Mouse (Mus musculus) neural tube, embryonic 14.5 days (tissue): Measurements from ENCODE around the gene Ggact. TPM values are rescaled to one million over a fixed set of nuclear protein-coding genes. Genes with fewer than 3 reads are reported as not detected.

Source experiments
- ATAC-seq: fragments of 200-750 bp; cut with Nextera tagmentation; 2 replicates; pipeline ENCODE4 v1.8.0; 2017; ENCODE audit warnings: low read depth, mild to moderate bottlenecking, moderate TSS enrichment, moderate library complexity
- H3K27ac ChIP-seq: fragments of 300-500 bp; sonication (generic); 2 replicates; pipeline ENCODE4 v1.5.1; 2014; ENCODE audit warnings: low read depth, mild to moderate bottlenecking, control low read depth, low read length, moderate library complexity, mixed read lengths
- H3K27me3 ChIP-seq: fragments of 300-500 bp; sonication (generic); 2 replicates; pipeline ENCODE4 v1.6.1; 2014; ENCODE audit warnings: low read length; ENCODE audit not compliant: control insufficient read depth, insufficient read depth
- H3K36me3 ChIP-seq: fragments of 300-500 bp; sonication (generic); 2 replicates; pipeline ENCODE4 v1.6.1; 2014; ENCODE audit warnings: low read length, mixed read lengths; ENCODE audit not compliant: control insufficient read depth, insufficient read depth
- H3K4me1 ChIP-seq: fragments of 300-500 bp; sonication (generic); 2 replicates; pipeline ENCODE4 v1.6.1; 2014; ENCODE audit warnings: low read length; ENCODE audit not compliant: control insufficient read depth, insufficient read depth
- H3K4me2 ChIP-seq: fragments of 300-500 bp; sonication (generic); 2 replicates; pipeline ENCODE4 v1.6.1; 2014; ENCODE audit warnings: mild to moderate bottlenecking, low read depth, low read length, control low read depth
- H3K4me3 ChIP-seq: fragments of 300-500 bp; sonication (generic); 2 replicates; pipeline ENCODE4 v1.5.1; 2014; ENCODE audit warnings: low read depth, low read length, control low read depth, mixed read lengths
- H3K9ac ChIP-seq: fragments of 300-500 bp; sonication (generic); replicated peaks from 2 replicates; pipeline ENCODE4 v1.6.1; 2014; ENCODE audit warnings: low read depth, mild to moderate bottlenecking, control low read depth, low read length, mixed read lengths
- H3K9me3 ChIP-seq: fragments of 300-500 bp; sonication (generic); 2 replicates; pipeline ENCODE4 v1.6.1; 2016; ENCODE audit warnings: low read length; ENCODE audit not compliant: control insufficient read depth
- WGBS: fragments of 180-500 bp; shearing (Covaris S2); extraction: QIAGEN DNeasy Blood & Tissue Kit; methylation state at CpG from one replicate; pipeline ENCODE4 v1.1.7; 2014; 5-methylcytosine and 5-hydroxymethylcytosine counted together
- polyA plus RNA-seq: library from polyadenylated mRNA; unstranded; fragments of >200 nt; fragmentation: Nextera tagmentation; extraction: Ambion mirVana; gene quantifications from 2 replicates; pipeline ENCODE4 v1.2.1, GENCODE M21; 2014

The Ggact gene
- polyA plus RNA-seq, 1 experiment from 2014 or later, result 8.2 TPM

GRCm38 (mm10) chr14:122834753-122835152, 78.8 kb downstream of the Ggact start:
- Histone ChIP-seq H3K4me1 (peaks cover 5% of the 10 kb centered on the region; the same call in 1 of the 2 replicates), H3K9me3 (no peaks in the 10 kb centered on the region), H3K36me3 (no peaks in the 10 kb centered on the region), H3K27ac (no peak overlapping the region), H3K4me2 (no peak overlapping the region), H3K9ac (no peak overlapping the region), H3K4me3 (no peak overlapping the region), H3K27me3 (no peaks in the 10 kb centered on the region)
- WGBS, result 85% methylated on average over 1 of the region's 1 CpGs
- no peak for ATAC-seq

- no peak overlapping the region for H3K27ac ChIP-seq
- H3K4me1 ChIP-seq, result peaks cover 5% of the 10 kb centered on the region; the same call in 1 of the 2 replicates
- no peak for ATAC-seq
- no peak overlapping the region for H3K4me3 ChIP-seq
- H3K4me2 ChIP-seq, result no peak overlapping the region
- WGBS, result 91% methylated on average over 3 of the region's 3 CpGs
- H3K9me3 ChIP-seq, result no peaks in the 10 kb centered on the region
- no peaks in the 10 kb centered on the region for H3K36me3 ChIP-seq
- no peaks in the 10 kb centered on the region for H3K27me3 ChIP-seq
- H3K9ac ChIP-seq, result no peak overlapping the region
These were observed 79.9 kb downstream of the Ggact start for GRCm38 (mm10) chr14:122833666-122834065.

GRCm38 (mm10) chr14:122830433-122830832, 83.1 kb downstream of the Ggact start:
- H3K36me3 ChIP-seq, result no peaks in the 10 kb centered on the region
- WGBS, result 86% methylated on average over 1 of the region's 1 CpGs
- no peak overlapping the region for H3K4me3 ChIP-seq
- no peaks in the 10 kb centered on the region for H3K9me3 ChIP-seq
- no peak overlapping the region for H3K9ac ChIP-seq
- no peak for ATAC-seq
- H3K4me2 ChIP-seq, result no peak overlapping the region
- H3K27ac ChIP-seq, result no peak overlapping the region
- H3K4me1 ChIP-seq, result no peaks in the 10 kb centered on the region
- H3K27me3 ChIP-seq, result no peaks in the 10 kb centered on the region

GRCm38 (mm10) chr14:122825464-122825863, 88.1 kb downstream of the Ggact start:
- Histone ChIP-seq H3K9me3 (no peaks in the 10 kb centered on the region), H3K4me1 (no peaks in the 10 kb centered on the region), H3K27me3 (no peaks in the 10 kb centered on the region), H3K9ac (no peak overlapping the region), H3K4me3 (no peak overlapping the region), H3K4me2 (no peak overlapping the region), H3K27ac (no peak overlapping the region), H3K36me3 (no peaks in the 10 kb centered on the region)
- 94% methylated on average over 2 of the region's 2 CpGs for WGBS
- ATAC-seq, result no peak

GRCm38 (mm10) chr14:122823791-122824190, 89.8 kb downstream of the Ggact start:
- WGBS, result 77% methylated on average over 2 of the region's 2 CpGs
- H3K4me1 ChIP-seq, result no peaks in the 10 kb centered on the region
- H3K27me3 ChIP-seq, result no peaks in the 10 kb centered on the region
- H3K36me3 ChIP-seq, result no peaks in the 10 kb centered on the region
- no peak overlapping the region for H3K27ac ChIP-seq
- no peaks in the 10 kb centered on the region for H3K9me3 ChIP-seq
- no peak overlapping the region for H3K4me3 ChIP-seq
- H3K9ac ChIP-seq, result no peak overlapping the region
- ATAC-seq, result no peak
- no peak overlapping the region for H3K4me2 ChIP-seq

- peak; percentile 86; the same call in 1 of the 2 replicates for ATAC-seq
- 43% methylated on average over 3 of the region's 3 CpGs for WGBS
- H3K9me3 ChIP-seq, result no peaks in the 10 kb centered on the region
- no peak overlapping the region for H3K4me2 ChIP-seq
- H3K9ac ChIP-seq, result no peak overlapping the region
- no peaks in the 10 kb centered on the region for H3K4me1 ChIP-seq
- no peak overlapping the region for H3K4me3 ChIP-seq
- no peaks in the 10 kb centered on the region for H3K27me3 ChIP-seq
- H3K27ac ChIP-seq, result no peak overlapping the region
- no peaks in the 10 kb centered on the region for H3K36me3 ChIP-seq
These were observed 92.6 kb downstream of the Ggact start for GRCm38 (mm10) chr14:122821002-122821401.

GRCm38 (mm10) chr14:122800296-122800695, 113.3 kb downstream of the Ggact start:
- H3K9ac ChIP-seq, result no peak overlapping the region
- no peak overlapping the region for H3K27ac ChIP-seq
- H3K36me3 ChIP-seq, result no peaks in the 10 kb centered on the region
- no peaks in the 10 kb centered on the region for H3K9me3 ChIP-seq
- no peak for ATAC-seq
- H3K4me3 ChIP-seq, result no peak overlapping the region
- no peaks in the 10 kb centered on the region for H3K4me1 ChIP-seq
- H3K27me3 ChIP-seq, result no peaks in the 10 kb centered on the region
- H3K4me2 ChIP-seq, result no peak overlapping the region
- 72% methylated on average over 4 of the region's 4 CpGs for WGBS

GRCm38 (mm10) chr14:122793368-122793767, 120.2 kb downstream of the Ggact start:
- no peak overlapping the region for H3K9ac ChIP-seq
- no peaks in the 10 kb centered on the region for H3K27me3 ChIP-seq
- H3K36me3 ChIP-seq, result no peaks in the 10 kb centered on the region
- no peak overlapping the region for H3K4me2 ChIP-seq
- no peaks in the 10 kb centered on the region for H3K9me3 ChIP-seq
- H3K4me1 ChIP-seq, result no peaks in the 10 kb centered on the region
- H3K4me3 ChIP-seq, result no peak overlapping the region
- 90% methylated on average over 4 of the region's 4 CpGs for WGBS
- no peak overlapping the region for H3K27ac ChIP-seq
- no peak for ATAC-seq

- H3K27ac ChIP-seq, result no peak overlapping the region
- ATAC-seq, result no peak
These were observed 123.4 kb downstream of the Ggact start for GRCm38 (mm10) chr14:122790111-122790510.

GRCm38 (mm10) chr14:122788199-122788598, 125.4 kb downstream of the Ggact start:
- Histone ChIP-seq H3K4me3 (no peak overlapping the region), H3K36me3 (no peaks in the 10 kb centered on the region), H3K27me3 (no peaks in the 10 kb centered on the region), H3K4me2 (no peak overlapping the region), H3K9me3 (no peaks in the 10 kb centered on the region), H3K27ac (no peak overlapping the region), H3K9ac (no peak overlapping the region), H3K4me1 (no peaks in the 10 kb centered on the region)
- no peak for ATAC-seq
- WGBS, result 70% methylated on average over 2 of the region's 2 CpGs

More at GRCm38 (mm10) chr14:122790111-122790510, 123.4 kb downstream of the Ggact start:
- H3K4me1 ChIP-seq, result no peaks in the 10 kb centered on the region
- no peak overlapping the region for H3K4me2 ChIP-seq
- H3K9ac ChIP-seq, result no peak overlapping the region
- H3K9me3 ChIP-seq, result no peaks in the 10 kb centered on the region
- no peaks in the 10 kb centered on the region for H3K27me3 ChIP-seq
- no peak overlapping the region for H3K4me3 ChIP-seq
- 77% methylated on average over 7 of the region's 7 CpGs for WGBS
- H3K36me3 ChIP-seq, result no peaks in the 10 kb centered on the region
